Mouse (Mus musculus) embryonic facial prominence, embryonic 11.5 days (tissue): ENCODE measurements around the gene Tssk4. TPM values are rescaled to one million over a fixed set of nuclear protein-coding genes. Genes with fewer than 3 reads are reported as not detected.

ENCODE experiments used
- ATAC-seq: fragments of 200-750 bp; cut with Nextera tagmentation; replicated peaks from 2 replicates; pipeline ENCODE4 v1.8.0; 2017; ENCODE audit warnings: low read depth; ENCODE audit not compliant: insufficient number of reproducible peaks, low FRiP score, low TSS enrichment
- DNase-seq: peaks from one replicate; pipeline ENCODE4 v3.0.0-alpha.2; 2015; ENCODE audit warnings: low spot score
- H3K27ac ChIP-seq: fragments of 300-500 bp; sonication (generic); replicated peaks from 2 replicates; pipeline ENCODE4 v1.5.1; 2014; ENCODE audit warnings: mild to moderate bottlenecking, low read depth, low read length, control low read depth
- H3K27me3 ChIP-seq: fragments of 300-500 bp; sonication (generic); 2 replicates; pipeline ENCODE4 v1.6.1; 2014; ENCODE audit warnings: mild to moderate bottlenecking, low read length, moderate library complexity, mixed read lengths; ENCODE audit not compliant: control insufficient read depth, insufficient read depth
- H3K36me3 ChIP-seq: fragments of 300-500 bp; sonication (generic); replicated peaks from 2 replicates; pipeline ENCODE4 v1.6.1; 2014; ENCODE audit warnings: low read depth, mild to moderate bottlenecking, low read length, moderate library complexity, mixed read lengths; ENCODE audit not compliant: control insufficient read depth, insufficient read depth
- H3K4me1 ChIP-seq: fragments of 300-500 bp; sonication (generic); 2 replicates; pipeline ENCODE4 v1.6.1; 2014; ENCODE audit warnings: low read length, mixed read lengths; ENCODE audit not compliant: control insufficient read depth, insufficient read depth
- H3K4me2 ChIP-seq: fragments of 300-500 bp; sonication (generic); 2 replicates; pipeline ENCODE4 v1.6.1; 2014; ENCODE audit warnings: low read depth, mild to moderate bottlenecking, control low read depth, low read length, moderate library complexity
- H3K4me3 ChIP-seq: fragments of 300-500 bp; sonication (generic); 2 replicates; pipeline ENCODE4 v1.5.1; 2014; ENCODE audit warnings: low read depth, low read length, control low read depth
- H3K9ac ChIP-seq: fragments of 300-500 bp; sonication (generic); replicated peaks from 2 replicates; pipeline ENCODE4 v1.6.1; 2014; ENCODE audit warnings: mild to moderate bottlenecking, control low read depth, low read length
- H3K9me3 ChIP-seq: fragments of 300-500 bp; sonication (generic); replicated peaks from 2 replicates; pipeline ENCODE4 v1.6.1; 2016; ENCODE audit warnings: mild to moderate bottlenecking, low read length, inconsistent platforms, mixed read lengths; ENCODE audit not compliant: control insufficient read depth
- WGBS: fragments of 180-500 bp; shearing (Covaris S2); extraction: QIAGEN DNeasy Blood & Tissue Kit; methylation state at CpG from one replicate; pipeline ENCODE4 v1.1.7; 2014; 5-methylcytosine and 5-hydroxymethylcytosine counted together
- polyA plus RNA-seq: library from polyadenylated mRNA; unstranded; fragments of >200 nt; fragmentation: Nextera tagmentation; extraction: Ambion mirVana; gene quantifications from 2 replicates; pipeline ENCODE4 v1.2.1, GENCODE M21; 2014

Gene Tssk4
- 0.38 and 0.84 TPM in 2 replicates for polyA plus RNA-seq

- ATAC-seq, result no peak
- Histone ChIP-seq H3K4me2 (no peak within 1 kb of the TSS), H3K4me3 (no peak within 1 kb of the TSS)
Measured at GRCm38 (mm10) chr14:55649884-55650283, at the start of gene Tssk4. TSS of gene Tssk4 (plus strand) at chr14:55650184.

GRCm38 (mm10) chr14:55603271-55603632, 46.7 kb upstream of the Tssk4 start, which contains the start of gene Irf9:
TSS of gene Irf9 (plus strand) at chr14:55603571.
- H3K4me1 ChIP-seq, result no peaks in the 10 kb centered on the region; the same call in 1 of the 2 replicates
- peak within 1 kb of the TSS; percentile 18; the same call in 1 of the 2 replicates for H3K4me3 ChIP-seq
- H3K9me3 ChIP-seq, result no peaks in the 10 kb centered on the region
- peak within 1 kb of the TSS; percentile 24 for H3K4me2 ChIP-seq
- ATAC-seq (no peak), DNase-seq (no peak)
- H3K9ac ChIP-seq, result peak within 1 kb of the TSS; percentile 50
- peaks cover 11% of the 10 kb centered on the region for H3K36me3 ChIP-seq
- H3K27me3 ChIP-seq, result no peaks in the 10 kb centered on the region
- WGBS, result 87% methylated on average over 7 of the region's 7 CpGs
- peak within 1 kb of the TSS; percentile 22 for H3K27ac ChIP-seq

More at GRCm38 (mm10) chr14:55649884-55650283, at the start of gene Tssk4:
- no peak for DNase-seq
- Histone ChIP-seq H3K4me1 (no peaks in the 10 kb centered on the region), H3K36me3 (no peaks in the 10 kb centered on the region), H3K9me3 (no peaks in the 10 kb centered on the region), H3K27me3 (no peaks in the 10 kb centered on the region), H3K9ac (no peak within 1 kb of the TSS), H3K27ac (no peak within 1 kb of the TSS)
- WGBS, result 88% methylated on average over 2 of the region's 2 CpGs

GRCm38 (mm10) chr14:55603633-55604576, 46.1 kb upstream of the Tssk4 start:
- Histone ChIP-seq H3K9ac (peak overlapping the region; percentile 50), H3K4me3 (peak overlapping the region; percentile 18; the same call in 1 of the 2 replicates), H3K4me1 (no peaks in the 10 kb centered on the region; the same call in 1 of the 2 replicates), H3K9me3 (no peaks in the 10 kb centered on the region), H3K27me3 (no peaks in the 10 kb centered on the region), H3K4me2 (peak overlapping the region; percentile 24), H3K36me3 (peaks cover 10% of the 10 kb centered on the region), H3K27ac (peak overlapping the region; percentile 22)
- WGBS, result 20% methylated on average over 19 of the region's 19 CpGs
- DNase-seq (peak; percentile 91), ATAC-seq (peak; percentile 80)

GRCm38 (mm10) chr14:55604823-55605222, 45.2 kb upstream of the Tssk4 start:
- no peak for ATAC-seq
- Histone ChIP-seq H3K27ac (no peak overlapping the region), H3K36me3 (peaks cover 6% of the 10 kb centered on the region), H3K9ac (no peak overlapping the region), H3K4me3 (no peak overlapping the region), H3K4me2 (no peak overlapping the region), H3K27me3 (no peaks in the 10 kb centered on the region), H3K9me3 (no peaks in the 10 kb centered on the region), H3K4me1 (no peaks in the 10 kb centered on the region; the same call in 1 of the 2 replicates)
- DNase-seq, result no peak
- WGBS, result 92% methylated on average over 11 of the region's 11 CpGs

- WGBS, result 92% methylated on average over 16 of the region's 16 CpGs
Measured at GRCm38 (mm10) chr14:55605743-55606459, 44.1 kb upstream of the Tssk4 start.

GRCm38 (mm10) chr14:55608339-55608738, 41.6 kb upstream of the Tssk4 start:
- ATAC-seq, result no peak
- Histone ChIP-seq H3K9ac (no peak overlapping the region), H3K4me2 (no peak overlapping the region), H3K27me3 (no peaks in the 10 kb centered on the region), H3K4me3 (no peak overlapping the region), H3K36me3 (peaks cover 3% of the 10 kb centered on the region), H3K4me1 (no peaks in the 10 kb centered on the region; the same call in 1 of the 2 replicates), H3K27ac (no peak overlapping the region), H3K9me3 (no peaks in the 10 kb centered on the region)
- 90% methylated on average over 6 of the region's 6 CpGs for WGBS
- no peak for DNase-seq

More at GRCm38 (mm10) chr14:55605743-55606459, 44.1 kb upstream of the Tssk4 start:
- no peak overlapping the region for H3K27ac ChIP-seq
- no peaks in the 10 kb centered on the region for H3K27me3 ChIP-seq
- no peaks in the 10 kb centered on the region; the same call in 1 of the 2 replicates for H3K4me1 ChIP-seq
- H3K9ac ChIP-seq, result no peak overlapping the region
- peaks cover 6% of the 10 kb centered on the region for H3K36me3 ChIP-seq
- H3K9me3 ChIP-seq, result no peaks in the 10 kb centered on the region
- H3K4me3 ChIP-seq, result no peak overlapping the region
- no peak for DNase-seq
- no peak for ATAC-seq
- no peak overlapping the region for H3K4me2 ChIP-seq

- Histone ChIP-seq H3K4me3 (no peak overlapping the region), H3K9ac (no peak overlapping the region), H3K27me3 (no peaks in the 10 kb centered on the region), H3K9me3 (no peaks in the 10 kb centered on the region), H3K36me3 (no peaks in the 10 kb centered on the region; the same call in 1 of the 2 replicates), H3K4me2 (no peak overlapping the region), H3K27ac (no peak overlapping the region), H3K4me1 (no peaks in the 10 kb centered on the region)
- WGBS, result 79% methylated on average over 6 of the region's 6 CpGs
- ATAC-seq, result no peak
- no peak for DNase-seq
Measured at GRCm38 (mm10) chr14:55613346-55613745, 36.6 kb upstream of the Tssk4 start.
